Mouse (Mus musculus): ENCODE data around the gene Cant1.
A peak's percentile ranks its signal among the peaks of the same experiment; 100 is the strongest.

The Cant1 gene

DNA sequence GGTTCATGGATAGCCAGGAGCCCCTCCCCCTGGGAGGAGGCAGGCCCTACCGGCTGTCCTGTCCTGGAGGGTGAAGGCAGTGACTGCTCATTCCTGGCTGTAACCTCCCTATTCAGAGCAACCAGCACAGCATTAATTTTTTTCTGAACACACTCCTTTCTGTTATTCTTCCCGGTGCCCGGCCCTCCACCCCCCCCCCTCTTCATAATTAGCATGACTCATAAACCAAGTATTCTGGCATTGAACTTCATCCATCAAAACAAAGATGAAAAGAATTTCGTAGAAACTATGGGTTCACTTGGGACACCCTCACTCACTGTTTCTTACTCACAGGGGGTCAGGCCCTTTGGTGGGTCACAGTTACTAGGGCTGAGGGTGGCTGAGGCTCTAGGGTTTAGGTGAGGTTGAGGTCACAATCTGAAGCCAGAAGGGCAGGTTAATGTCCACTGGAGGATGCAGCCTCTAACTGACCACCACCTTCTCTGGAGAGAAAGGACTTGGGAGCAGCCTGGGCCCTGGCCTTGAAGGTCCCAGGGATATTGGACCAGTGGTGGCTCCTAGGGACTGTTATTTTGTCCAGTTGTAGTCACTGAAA, 11.5 kb upstream of the Cant1 start:
- DNase-seq (ENCODE audit: low spot score): no peak

DNA sequence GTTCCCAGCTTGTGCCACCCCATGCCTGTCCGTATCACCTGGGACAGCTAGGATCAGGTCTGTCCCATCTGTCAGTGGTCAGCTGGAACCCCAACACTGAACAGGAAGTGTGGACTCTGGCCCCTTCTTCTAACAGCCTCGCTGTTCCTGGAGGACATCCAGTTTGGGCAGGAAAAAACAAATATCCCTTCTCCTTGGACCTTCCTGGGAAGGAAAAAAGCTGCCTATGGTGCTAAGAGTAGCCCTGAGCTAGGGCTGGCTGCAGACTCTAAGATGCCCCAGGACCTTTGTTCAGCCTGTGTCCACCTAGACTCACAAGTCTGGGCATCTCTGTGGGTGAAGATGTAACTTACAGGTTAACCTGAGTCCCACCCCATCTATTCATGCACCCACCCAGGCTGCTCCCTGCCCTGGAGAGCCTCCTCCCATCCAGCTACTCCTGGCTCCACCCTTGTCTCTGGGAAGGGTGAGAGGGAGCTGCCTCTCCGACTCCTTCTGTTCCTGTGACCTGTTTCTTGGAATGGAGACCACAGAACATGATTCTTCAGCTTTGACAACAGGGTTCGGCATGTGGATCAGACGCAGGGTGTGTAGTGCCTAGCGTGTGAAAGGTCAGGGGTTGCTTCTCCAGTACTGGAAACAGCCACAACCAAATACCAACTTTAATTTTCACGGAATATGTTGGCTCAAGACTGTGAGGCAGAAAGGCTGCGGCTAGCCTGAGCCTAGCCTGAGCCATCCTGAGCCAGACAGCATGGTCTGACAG, 10.2 kb upstream of the Cant1 start:
- DNase-seq (ENCODE audit: low spot score): no peak

DNA sequence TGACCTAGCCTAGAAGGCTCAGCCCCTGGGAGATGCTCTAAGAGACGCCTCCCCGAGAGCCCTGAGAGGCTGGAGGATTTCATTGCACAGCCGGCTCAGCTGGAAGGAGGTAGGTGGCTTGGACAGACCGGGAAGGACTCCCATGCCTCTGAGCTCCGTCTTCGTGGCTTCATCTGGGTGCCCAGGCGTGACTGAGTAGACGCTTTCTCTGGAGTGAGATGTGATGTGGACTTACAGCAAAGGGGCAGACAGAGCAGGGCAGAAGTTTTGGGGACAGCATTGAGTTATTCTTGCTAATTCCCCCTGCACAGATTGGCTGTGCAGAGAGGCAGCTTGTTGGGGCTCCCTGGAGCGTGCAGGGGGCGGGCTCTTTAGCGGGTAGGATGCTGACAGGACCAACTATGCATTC, 9.6 kb upstream of the Cant1 start:
- DNase-seq (ENCODE audit: low spot score): no peak

DNA sequence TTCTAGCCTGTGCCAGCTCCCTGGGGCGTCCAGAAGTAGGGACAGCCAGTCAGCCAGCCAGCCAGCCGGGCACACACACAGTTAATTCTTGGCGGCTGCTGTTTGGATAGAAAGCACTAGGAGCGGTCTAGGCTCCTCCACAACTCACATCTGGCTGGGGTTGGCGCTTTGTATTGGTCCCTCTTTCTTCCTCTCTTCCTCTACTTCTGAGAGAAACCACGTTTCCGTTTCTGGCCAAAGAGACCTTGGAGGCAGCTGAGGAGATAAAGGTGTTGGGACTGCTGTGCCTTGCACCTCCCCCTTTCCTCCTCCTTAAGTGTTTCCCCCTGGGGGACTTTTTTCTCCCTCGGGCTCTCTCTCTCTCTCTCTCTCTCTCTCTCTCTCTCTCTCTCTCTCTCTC, 9.1 kb upstream of the Cant1 start, which contains the start of gene C1qtnf1:
TSS of gene C1qtnf1 (plus strand) at position 218 of the 400 bp plus-strand sequence.
- DNase-seq (ENCODE audit: low spot score): no peak

DNA sequence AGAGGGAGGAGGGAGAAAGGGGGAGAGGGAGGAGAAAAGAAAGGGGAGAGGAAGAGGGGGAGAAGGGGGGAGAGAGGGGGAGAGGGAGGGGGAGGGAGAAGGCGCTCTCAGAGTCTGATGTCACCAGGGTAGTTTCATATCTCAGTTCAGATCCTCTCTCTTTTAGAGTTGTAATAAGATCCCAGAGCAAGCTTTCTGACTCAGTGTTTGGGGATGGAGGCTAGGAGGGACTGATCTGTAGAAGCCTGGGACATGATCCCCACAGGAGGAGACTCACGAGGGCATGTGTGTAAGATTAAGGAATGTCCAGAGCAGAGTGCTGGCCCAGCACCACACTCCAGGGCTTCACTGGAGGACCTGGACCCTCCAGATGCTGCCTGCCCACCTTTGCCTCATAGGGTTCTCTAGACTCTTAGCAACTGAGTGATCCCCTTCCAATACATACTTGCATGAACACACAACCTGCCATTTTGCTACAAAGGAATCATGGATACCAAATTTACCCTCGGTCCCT, 8.4 kb upstream of the Cant1 start:
- no peak for DNase-seq (ENCODE audit: low spot score)

DNA sequence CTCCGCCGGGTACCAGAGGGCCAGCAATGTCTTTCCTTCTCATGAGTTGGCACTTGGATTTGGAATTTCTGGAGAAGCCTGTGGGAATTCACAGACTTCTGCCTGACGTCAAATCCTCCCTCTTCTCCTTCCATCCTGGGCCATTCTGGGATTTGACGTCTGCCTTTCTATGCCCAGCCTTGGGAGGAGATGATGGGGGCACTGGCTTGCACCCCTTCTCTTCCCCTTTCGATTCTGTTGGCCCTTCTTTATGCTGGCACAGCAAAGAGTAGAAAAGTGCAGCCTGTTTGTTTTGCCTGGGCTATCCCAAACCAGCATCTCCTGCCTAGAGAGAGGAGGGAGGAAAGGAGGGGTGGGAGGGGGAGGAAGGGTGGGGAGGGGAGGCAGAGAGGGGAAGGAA, 7.9 kb upstream of the Cant1 start:
- no peak for DNase-seq (ENCODE audit: low spot score)

DNA sequence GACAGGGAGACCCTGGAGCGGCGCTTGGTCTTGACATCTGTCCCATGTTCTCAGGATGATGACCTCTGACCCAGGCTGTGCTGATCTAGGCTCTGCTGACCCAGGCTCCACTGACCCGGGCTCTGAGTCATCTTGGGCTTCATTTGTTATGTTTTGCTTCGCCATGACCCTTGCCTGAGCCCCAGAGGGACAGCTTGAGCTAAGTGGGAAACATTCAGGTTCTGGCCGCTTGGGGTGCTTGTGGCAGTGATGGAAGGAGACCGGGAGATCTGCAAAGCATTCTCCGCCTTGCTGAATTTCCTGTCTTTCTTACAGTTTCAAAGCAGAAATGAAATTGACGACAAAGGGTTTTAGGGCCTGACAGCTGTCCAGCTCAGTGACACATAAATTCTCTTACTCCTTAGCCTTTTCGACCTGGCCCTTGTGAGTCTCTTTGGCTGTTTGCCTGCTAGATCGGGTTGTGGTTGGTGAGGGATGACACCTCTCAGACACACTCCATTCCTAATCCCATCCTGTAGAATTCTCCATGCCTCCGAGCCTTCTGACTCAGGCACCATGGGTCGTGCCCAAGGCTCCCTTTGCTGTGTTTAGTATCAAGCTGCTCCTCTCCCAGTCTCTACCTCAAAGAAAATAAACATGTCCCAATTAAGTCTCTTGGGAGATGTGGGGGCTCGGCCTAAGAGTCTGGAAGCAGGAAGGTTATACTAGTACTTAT, 5.9 kb upstream of the Cant1 start:
- no peak for DNase-seq (ENCODE audit: low spot score)

DNA sequence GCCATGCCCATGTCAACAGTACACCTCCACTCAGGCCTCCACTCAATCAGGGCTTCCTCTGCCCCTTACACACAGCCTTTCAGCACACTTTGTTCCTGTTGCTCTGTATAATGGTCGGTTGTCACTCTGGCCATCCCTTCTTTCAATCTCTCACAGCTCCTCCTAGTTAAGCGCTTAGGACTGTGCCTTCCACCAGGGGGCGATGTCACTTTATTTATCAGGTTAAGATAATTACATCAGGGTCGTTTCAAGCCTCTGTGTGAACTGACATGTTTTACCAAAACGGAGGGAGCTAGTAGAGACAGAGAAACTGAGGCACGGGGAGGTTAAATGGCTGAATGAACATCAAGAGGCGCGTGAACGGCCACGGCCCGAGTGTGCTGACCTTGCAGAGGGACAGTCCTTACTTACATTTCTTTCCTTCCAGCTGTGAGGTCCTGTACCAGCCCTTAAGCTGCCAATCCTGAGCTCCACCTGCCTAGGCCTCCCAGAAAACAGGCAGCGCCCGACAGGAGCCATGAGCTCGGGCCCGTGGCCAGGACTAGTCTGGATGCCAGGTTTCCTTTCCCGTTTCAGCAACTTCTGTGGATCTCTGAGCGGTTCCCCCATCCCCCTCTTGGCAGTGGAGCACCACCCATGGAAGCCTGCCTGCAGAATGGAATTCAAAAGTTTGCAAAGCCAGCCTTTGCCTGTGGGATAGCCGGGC, 4.5 kb upstream of the Cant1 start:
- peak; percentile 61 for DNase-seq (ENCODE audit: low spot score)

DNA sequence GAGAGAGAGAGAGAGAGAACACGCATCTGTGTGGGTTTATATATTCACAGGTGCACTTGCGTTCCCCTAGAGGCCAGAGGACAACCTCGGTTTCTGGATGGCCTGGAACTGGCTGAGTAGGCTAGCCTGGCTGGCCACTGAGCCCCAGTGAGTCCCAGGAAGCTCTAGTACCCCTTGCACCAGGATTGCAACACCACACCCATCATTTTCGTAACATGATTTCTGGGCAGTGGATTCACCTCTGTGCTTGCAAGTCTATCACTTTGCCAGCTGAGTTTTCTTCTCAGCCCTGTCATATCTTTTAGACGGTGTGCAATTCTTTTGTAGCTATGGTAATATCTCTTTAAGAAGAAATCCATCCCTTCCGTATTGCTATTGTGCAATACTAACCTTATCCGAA, 1.4 kb upstream of the Cant1 start:
- DNase-seq (ENCODE audit: low spot score): no peak

DNA sequence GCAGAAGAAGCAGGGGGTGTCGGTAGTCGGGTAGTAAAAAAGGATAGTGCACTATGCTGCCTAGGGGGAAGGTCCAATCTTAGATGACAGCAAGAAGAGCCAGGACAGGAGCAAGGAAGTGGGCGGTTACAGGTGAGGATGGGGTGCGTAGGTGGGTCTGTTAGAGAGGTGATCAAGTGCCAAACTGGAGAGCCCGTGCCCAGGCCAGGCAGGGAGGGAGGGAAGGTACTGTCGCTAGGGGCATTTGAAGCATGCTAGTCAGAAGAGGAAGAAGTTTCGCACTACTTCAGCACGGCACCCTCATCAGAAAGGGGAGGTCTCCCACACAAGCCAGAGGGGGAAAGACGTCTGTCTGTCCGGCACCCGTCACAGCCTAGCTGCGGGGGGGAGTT, 448 bp downstream of the Cant1 start:
- no peak for DNase-seq (ENCODE audit: low spot score)

DNA sequence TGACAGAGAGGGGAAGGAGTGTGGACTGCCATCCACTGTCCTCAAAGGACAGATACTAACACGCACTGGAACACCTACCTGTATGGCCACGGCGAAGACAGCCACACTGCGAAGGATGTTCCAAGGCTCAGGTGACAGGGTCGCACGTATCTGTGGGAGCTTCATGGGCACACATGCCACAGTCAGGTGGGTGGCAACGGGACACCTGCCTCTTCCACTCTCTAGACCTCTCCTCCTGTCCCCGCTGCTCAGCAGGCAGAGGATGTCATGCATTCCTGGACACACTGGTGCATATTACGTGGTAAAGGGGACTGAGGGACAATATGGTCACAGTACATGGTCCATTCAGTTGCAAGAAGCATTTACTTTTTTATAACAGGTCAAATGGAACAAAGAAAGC, 1.4 kb downstream of the Cant1 start:
- DNase-seq (ENCODE audit: low spot score): no peak

DNA sequence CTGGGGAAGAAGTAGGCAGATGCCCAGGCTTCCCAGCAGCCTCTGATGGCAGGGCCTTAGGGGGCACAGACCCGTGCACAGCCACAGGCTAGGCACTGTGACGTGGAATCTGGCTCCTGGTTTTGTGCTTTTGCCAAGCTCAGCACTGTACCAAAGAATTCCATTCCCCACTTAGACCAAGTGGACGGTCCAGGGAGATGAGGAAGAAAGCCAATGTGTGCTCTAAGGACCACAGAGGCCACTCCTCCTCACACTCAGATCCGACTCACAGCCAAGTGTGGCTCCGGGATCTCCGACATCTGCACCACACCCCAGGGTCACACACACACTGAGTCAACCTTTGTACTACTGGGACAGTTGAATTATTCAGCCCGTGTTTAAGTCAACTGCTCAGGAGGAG, 2.8 kb downstream of the Cant1 start:
- DNase-seq (ENCODE audit: low spot score): no peak

DNA sequence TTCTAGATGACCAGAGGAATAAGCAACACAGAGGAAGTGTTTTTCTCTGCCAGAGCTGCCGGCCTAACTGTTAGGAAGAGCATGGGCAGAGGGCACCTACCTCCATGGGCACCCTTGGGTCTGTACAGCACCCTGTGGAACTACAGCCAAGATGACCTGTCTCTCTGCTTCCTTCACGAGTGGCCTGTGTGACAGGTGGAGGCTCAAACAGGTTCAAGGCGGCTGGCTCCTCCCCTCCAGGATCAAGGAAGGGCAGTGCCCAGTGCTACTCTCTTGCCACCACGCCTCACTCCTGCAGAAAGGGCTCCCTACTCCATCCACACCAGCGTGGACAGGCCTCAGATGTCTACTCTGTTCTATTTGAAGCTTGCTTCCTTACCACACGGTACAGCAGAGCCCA, 3.3 kb downstream of the Cant1 start:
- DNase-seq (ENCODE audit: low spot score): no peak

DNA sequence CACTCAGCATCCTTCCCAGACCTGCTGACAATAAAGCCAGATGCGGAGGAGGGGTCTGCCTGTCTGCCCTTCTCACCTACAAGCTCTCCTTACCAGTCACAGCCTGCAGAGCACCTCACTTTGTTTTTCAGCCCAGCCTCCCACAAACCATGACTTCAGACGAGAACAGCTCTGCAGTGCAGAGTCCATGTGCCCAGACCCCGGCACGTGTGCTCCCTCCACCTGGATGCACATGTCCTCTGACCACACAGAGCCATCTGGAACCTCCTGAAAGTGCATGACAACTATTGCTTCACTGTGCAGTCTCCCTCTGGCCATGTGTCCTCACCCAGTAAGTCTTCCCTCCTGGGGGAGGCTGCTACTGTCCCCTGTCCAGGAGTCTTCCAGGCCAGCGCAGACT, 4.6 kb downstream of the Cant1 start:
- no peak for DNase-seq (ENCODE audit: low spot score)

DNA sequence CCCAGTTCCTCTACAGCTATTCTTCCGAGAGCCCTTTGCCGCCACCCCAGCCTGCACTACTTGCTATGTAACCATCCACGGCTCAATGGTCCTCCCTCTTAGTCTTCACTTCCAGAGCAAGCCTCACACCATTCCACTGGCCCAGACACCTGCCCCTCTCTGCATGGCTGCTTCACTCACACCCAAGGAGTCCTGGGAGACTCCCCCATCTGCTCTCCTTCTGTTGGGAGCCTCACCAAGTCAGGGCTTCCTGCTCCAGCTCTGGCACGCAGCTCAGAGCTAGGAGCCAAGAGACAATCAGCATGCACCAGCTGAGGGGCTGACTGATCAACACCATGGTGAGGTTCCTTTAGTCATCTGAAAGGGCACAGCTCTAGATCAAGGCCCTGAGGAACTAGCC, 5.8 kb downstream of the Cant1 start:
- no peak for DNase-seq (ENCODE audit: low spot score)

DNA sequence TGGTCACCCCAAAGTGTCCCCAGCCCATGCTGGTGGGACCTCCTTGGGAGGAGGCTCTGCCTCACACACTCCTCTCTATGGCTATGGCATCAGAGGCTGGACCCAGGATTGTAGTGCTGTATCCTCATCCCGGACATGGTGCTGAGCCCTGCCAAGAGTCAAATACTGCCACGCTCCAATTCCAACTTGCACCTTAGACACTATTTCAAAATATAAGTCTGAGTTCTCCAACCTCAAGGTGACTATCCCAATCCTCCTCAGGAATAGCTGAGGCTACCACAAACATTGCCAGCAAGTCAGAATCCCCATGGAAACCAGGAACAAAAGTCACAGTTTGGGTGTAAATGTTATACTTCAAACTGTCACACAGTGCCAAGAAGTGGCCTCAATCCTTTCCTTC, 6.3 kb downstream of the Cant1 start:
- DNase-seq (ENCODE audit: low spot score): no peak

DNA sequence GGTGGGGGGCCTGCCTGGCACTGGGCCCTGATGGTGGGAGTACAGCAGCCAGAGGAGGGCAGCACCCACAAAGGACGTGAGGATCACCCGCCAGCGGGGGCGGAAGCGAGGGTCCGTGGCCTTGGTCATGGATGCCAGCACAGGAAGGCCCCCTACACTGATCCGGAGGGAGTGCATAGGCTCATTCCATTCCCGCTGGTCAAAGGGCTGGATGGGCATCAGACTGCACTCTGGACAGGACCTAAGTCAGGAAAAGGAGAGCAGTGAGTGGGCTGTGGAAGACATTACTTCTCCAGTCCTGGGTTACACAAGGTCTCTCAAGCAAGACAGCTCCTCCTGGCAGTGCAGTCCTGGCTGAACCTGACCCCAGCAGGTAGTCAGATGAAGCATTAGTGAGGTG, 7.6 kb downstream of the Cant1 start:
- DNase-seq (ENCODE audit: low spot score): no peak

DNA sequence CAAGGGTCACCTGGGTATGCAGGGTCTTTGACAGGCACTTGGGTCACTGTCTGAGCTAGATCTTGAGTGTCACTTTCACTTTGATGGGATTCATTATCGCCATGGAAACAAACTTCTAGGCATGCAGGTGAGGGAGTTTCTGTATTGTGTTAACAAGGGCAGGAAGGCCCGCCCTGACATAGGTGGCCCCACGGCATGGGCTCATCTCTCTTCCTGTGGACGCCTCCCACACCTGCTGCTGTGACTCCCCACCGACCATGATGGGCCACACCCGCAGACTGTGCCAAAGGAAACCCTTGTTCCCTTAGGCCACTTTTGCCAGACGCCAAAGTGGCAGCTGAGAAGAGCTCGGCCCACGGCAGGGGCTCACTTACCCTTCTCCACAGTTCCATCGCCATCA, 8.4 kb downstream of the Cant1 start:
- DNase-seq (ENCODE audit: low spot score): no peak

DNA sequence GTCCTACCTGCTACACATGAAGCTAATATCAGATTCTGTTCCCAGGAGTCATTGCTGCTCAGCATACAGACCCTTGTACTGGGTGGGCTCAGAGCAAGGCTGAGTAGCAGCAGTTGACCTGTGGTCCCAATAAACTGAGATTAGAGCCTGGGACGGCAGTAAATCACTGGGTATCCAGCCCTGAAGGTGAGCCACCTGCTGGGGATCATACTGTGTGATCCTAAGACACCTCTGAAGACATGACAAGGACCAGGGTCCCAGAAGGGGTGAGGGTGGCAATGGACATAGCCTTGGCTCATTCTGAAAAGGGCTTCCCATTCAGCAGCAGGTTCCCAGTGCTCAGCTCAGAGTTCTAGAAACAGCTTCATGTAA, 8.8 kb downstream of the Cant1 start:
- no peak for DNase-seq (ENCODE audit: low spot score)

DNA sequence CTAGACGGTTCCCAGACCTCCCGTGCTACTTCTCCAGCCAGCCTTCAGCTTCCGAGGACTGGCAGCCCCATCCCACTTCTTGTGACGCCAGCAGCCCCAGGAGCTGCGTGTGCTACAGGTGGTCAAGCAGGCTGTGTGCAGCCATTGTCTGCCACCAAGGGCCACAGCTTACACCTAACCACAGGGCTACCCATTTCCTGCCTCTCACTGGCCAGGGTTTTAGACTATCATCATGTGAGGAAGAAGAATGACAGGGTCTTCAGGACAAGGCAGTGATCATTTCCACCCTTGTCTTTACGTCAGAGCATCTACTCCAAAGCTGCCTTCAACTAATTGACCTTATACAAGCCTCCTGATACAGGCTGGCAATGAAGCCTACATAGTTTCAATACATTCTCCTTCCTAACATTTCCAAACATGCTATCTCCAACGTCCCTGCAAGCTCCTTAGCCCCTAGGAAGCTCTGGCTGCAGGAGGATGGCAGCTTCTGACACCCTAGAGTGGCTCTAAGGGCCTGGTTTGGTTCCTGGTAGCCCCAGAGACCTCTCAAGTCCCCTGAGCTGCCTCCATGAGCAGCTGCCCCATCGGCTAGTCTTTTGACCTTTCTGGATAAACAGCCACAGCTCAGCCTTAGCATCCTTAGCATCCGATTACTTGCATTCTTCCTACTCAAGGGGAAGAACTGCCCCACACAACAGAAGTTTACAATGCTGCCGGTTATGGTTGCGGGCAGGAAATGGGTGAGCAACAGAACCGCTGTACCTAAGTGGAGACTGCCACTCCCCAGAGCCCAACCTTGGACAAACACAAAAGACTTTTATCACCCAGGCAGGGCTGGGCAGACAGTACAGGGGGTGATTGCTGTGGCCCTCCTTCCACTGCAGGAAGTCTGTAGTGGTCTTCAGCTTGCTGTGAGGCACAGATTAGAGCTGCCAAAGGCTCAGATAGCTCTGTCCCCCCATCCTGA, 9.5 kb downstream of the Cant1 start:
- DNase-seq (ENCODE audit: low spot score): no peak

DNA sequence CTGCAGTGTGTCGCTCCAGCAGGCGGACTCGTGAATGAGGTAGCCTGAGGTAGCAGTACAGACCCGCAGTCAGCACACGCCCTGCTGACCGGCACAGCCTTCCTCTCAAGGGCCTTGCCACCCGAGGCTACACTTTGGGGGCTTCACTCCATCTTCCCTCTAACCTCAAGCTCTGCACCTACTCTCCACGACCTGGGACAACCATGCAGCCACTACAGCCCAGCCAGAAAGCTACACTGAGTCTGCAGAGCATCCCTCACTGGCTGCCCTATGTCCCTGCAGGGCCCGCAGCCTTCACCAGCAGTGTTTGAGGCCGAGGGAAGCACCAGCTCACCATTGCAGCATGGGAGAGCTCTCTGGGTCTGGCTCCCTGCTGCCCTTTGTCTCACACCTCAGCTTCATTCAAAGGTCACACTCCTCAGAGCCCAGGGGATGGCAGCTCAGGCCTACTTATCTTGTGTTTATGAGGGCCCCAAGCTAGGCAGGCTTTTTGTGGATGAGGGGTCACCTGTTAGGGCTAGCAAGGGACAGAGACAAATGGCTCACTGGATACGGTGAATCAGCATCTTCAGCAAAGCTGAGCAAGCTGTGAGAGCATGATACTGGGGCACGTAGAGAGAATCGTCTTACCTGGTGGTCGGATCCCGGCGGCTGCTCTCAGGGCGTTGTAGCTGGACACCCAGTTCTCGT, 10.7 kb downstream of the Cant1 start:
- DNase-seq (ENCODE audit: low spot score): no peak

Measured in c-Kit-positive CD71-positive TER-119-positive erythroid progenitor cells, embryonic 14.5 days (primary cell).